Mouse (Mus musculus) adrenal gland, adult (tissue): ENCODE data around the gene Nanos3.

Source experiments
- DNase-seq, 2 experiments: peaks; one replicate each; pipeline ENCODE4 v3.0.0; 2022 to 2023; ENCODE audit warnings: low spot score in 1 of 2; ENCODE audit not compliant: inconsistent age in 2 of 2

Gene Nanos3

GRCm38 (mm10) chr8:84130806-84131205 lies 54.2 kb downstream of the Nanos3 start:
- DNase-seq = peak; percentile 23 to 40

GRCm38 (mm10) chr8:84128277-84128676 lies 56.7 kb downstream of the Nanos3 start:
- DNase-seq = no peak

- peak in 1 of 2 experiments; percentile 24 for DNase-seq
Measured at GRCm38 (mm10) chr8:84127202-84127901, 57.7 kb downstream of the Nanos3 start.

GRCm38 (mm10) chr8:84126742-84127141 lies 58.3 kb downstream of the Nanos3 start:
- no peak for DNase-seq

GRCm38 (mm10) chr8:84125656-84126055 lies 59.4 kb downstream of the Nanos3 start, which contains the start of gene Podnl1:
TSS of gene Podnl1 (plus strand) at chr8:84125989.
- DNase-seq = peak; percentile 34 to 44
